Mouse (Mus musculus) lung, adult 2 months (tissue): ENCODE data around the gene Sh3rf3. TPM values are rescaled to one million over a fixed set of nuclear protein-coding genes. Genes with fewer than 3 reads are reported as not detected.

ENCODE experiments used
- DNase-seq: peaks from one replicate; pipeline ENCODE4 v3.0.0; 2022
- H3K4me1 ChIP-seq: fragments of 200-500 bp; 2 replicates; pipeline ENCODE4 v1.6.1; 2011; ENCODE audit warnings: low read length; ENCODE audit not compliant: control insufficient read depth, insufficient read depth
- H3K4me3 ChIP-seq: fragments of 200-500 bp; replicated peaks from 2 replicates; pipeline ENCODE3; 2011; ENCODE audit warnings: low read depth, mild to moderate bottlenecking, control low read depth, low read length; ENCODE audit errors: extremely low read depth
- CTCF ChIP-seq: fragments of 200-500 bp; IDR thresholded peaks from 2 replicates; pipeline ENCODE4 v1.5.1; 2011; ENCODE audit warnings: mild to moderate bottlenecking, low read length, control low read depth; ENCODE audit not compliant: insufficient read depth
- POLR2A ChIP-seq: fragments of 200-500 bp; IDR thresholded peaks from 2 replicates; pipeline ENCODE4 v1.6.1; 2011; ENCODE audit warnings: low read depth, mild to moderate bottlenecking, control low read depth, low read length, borderline replicate concordance; ENCODE audit errors: extremely low read depth
- WGBS: fragments of 180-500 bp; shearing (Covaris S2); methylation state at CpG from one replicate; pipeline ENCODE4 v1.1.7; 2018; 5-methylcytosine and 5-hydroxymethylcytosine counted together
- polyA plus RNA-seq: library from polyadenylated mRNA; depleted of rRNA; stranded (reverse); fragments of >200 nt; gene quantifications from 2 replicates; pipeline ENCODE4 v1.2.3, GENCODE M21; 2012

Gene Sh3rf3
- polyA plus RNA-seq, 1 experiment = 10.1 TPM

GRCm38 (mm10) chr10:59112755-59113154 lies 299.6 kb downstream of the Sh3rf3 start:
- H3K4me3 ChIP-seq = no peak overlapping the region
- no peak for TF ChIP-seq CTCF
- no peak for TF ChIP-seq POLR2A
- no peaks in the 10 kb centered on the region for H3K4me1 ChIP-seq
- WGBS = 63% methylated on average over 8 of the region's 8 CpGs
- DNase-seq = no peak

- TF ChIP-seq POLR2A = no peak
- no peak for TF ChIP-seq CTCF
- Histone ChIP-seq H3K4me1 (no peaks in the 10 kb centered on the region), H3K4me3 (no peak overlapping the region)
- WGBS = 72% methylated on average over 9 of the region's 9 CpGs
- DNase-seq = no peak
These were observed 300.2 kb downstream of the Sh3rf3 start for GRCm38 (mm10) chr10:59113386-59113785.

GRCm38 (mm10) chr10:59114535-59115291 lies 301.6 kb downstream of the Sh3rf3 start:
- 25% methylated on average over 15 of the region's 15 CpGs for WGBS
- peak; percentile 33 for DNase-seq
- no peaks in the 10 kb centered on the region for H3K4me1 ChIP-seq
- TF ChIP-seq CTCF (no peak), POLR2A (no peak)
- no peak overlapping the region for H3K4me3 ChIP-seq

GRCm38 (mm10) chr10:59115691-59116090 lies 302.5 kb downstream of the Sh3rf3 start:
- WGBS = 87% methylated on average over 2 of the region's 2 CpGs
- no peak overlapping the region for H3K4me3 ChIP-seq
- no peak for DNase-seq
- TF ChIP-seq CTCF (no peak), POLR2A (no peak)
- H3K4me1 ChIP-seq = no peaks in the 10 kb centered on the region

- no peaks in the 10 kb centered on the region for H3K4me1 ChIP-seq
- no peak for TF ChIP-seq POLR2A
- no peak for TF ChIP-seq CTCF
- WGBS = 74% methylated on average over 9 of the region's 9 CpGs
- DNase-seq = no peak
- no peak overlapping the region for H3K4me3 ChIP-seq
These were observed 303.2 kb downstream of the Sh3rf3 start for GRCm38 (mm10) chr10:59116331-59116730.

- H3K4me1 ChIP-seq = no peaks in the 10 kb centered on the region
- 59% methylated on average over 5 of the region's 5 CpGs for WGBS
- TF ChIP-seq CTCF = no peak
- TF ChIP-seq POLR2A = no peak
- DNase-seq = no peak
- no peak overlapping the region for H3K4me3 ChIP-seq
These were observed 304.4 kb downstream of the Sh3rf3 start for GRCm38 (mm10) chr10:59117555-59117954.

- Histone ChIP-seq H3K4me1 (no peaks in the 10 kb centered on the region), H3K4me3 (no peak overlapping the region)
- DNase-seq = no peak
- TF ChIP-seq POLR2A (no peak), CTCF (no peak)
- 100% methylated on average over 1 of the region's 1 CpGs for WGBS
These were observed 305.8 kb downstream of the Sh3rf3 start for GRCm38 (mm10) chr10:59119001-59119400.

- Histone ChIP-seq H3K4me1 (no peaks in the 10 kb centered on the region), H3K4me3 (no peak overlapping the region)
- DNase-seq = no peak
- 88% methylated on average over 2 of the region's 2 CpGs for WGBS
- TF ChIP-seq POLR2A (no peak), CTCF (no peak)
These were observed 306.7 kb downstream of the Sh3rf3 start for GRCm38 (mm10) chr10:59119811-59120210.

- 88% methylated on average over 2 of the region's 2 CpGs for WGBS
These were observed 312.3 kb downstream of the Sh3rf3 start for GRCm38 (mm10) chr10:59125497-59125896.

GRCm38 (mm10) chr10:59127637-59128036 lies 314.5 kb downstream of the Sh3rf3 start:
- 70% methylated on average over 6 of the region's 6 CpGs for WGBS
- TF ChIP-seq CTCF = no peak
- TF ChIP-seq POLR2A = no peak
- no peak for DNase-seq
- H3K4me3 ChIP-seq = no peak overlapping the region
- H3K4me1 ChIP-seq = no peaks in the 10 kb centered on the region; the same call in 1 of the 2 replicates

More at GRCm38 (mm10) chr10:59125497-59125896, 312.3 kb downstream of the Sh3rf3 start:
- Histone ChIP-seq H3K4me3 (no peak overlapping the region), H3K4me1 (no peaks in the 10 kb centered on the region)
- no peak for DNase-seq
- TF ChIP-seq POLR2A = no peak
- no peak for TF ChIP-seq CTCF
